Mouse (Mus musculus) R1 (cell line): ENCODE results near the gene Pafah1b2.

Source experiments
- DNase-seq: peaks from one replicate; pipeline ENCODE4 v3.0.0-alpha.2; 2018; ENCODE audit warnings: low read depth, low spot score

The Pafah1b2 gene

DNA sequence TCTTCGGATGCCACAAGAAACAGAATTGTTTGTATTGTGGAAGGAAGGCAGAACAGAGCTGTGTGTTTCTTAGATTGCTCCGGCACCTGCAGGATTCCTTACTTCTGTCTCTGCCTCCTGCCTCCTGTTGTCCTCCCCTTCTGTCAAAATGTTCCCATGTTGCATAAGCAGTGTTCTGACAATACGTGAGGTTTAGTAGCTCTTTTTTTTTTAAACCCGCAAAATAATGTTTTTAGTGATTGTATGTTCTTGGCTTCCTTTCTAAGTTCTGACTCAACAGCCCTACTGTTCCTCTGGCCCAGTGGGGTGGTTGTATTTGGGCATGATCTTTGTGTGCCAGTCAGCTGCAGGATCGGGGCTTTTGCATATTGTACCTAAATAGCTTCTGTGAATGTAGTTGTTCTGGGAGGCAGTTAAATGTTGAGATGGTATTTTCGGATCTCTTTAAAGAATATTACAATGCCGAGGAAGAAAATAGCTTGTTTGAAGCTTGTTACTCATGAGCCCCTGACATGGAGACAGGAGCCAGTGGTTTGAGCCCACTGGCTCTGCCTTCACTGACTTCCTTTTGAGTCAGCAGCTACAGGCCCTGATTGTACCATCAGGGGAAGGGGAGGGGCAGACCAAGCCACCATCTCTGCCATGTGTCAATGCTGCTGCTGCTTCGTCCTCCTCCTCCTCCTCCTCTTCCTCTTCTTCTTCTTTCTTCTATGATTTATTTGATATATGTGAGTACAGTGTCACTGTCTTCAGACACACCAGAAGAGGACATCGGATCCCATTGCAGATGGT, 13.8 kb upstream of the Pafah1b2 start:
- no peak for DNase-seq

DNA sequence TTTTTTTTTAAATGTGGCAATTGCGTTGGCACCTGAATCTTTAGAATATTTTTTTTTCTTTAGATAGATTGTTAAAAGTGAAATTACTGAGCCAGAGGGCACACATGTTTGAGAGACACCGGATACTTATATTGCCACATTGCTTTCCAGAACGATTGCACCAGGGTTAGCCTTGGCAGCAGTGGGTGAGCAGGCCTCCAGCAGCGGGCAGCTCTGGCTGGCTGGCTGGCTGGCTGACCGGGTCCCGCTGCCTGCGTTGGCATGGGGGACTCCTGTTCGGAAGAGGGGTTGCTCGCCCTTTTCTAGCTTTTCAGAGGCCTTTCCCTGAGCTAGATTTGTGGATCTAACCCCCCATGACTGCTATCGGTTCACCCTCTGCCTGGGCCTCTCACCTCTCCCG, 11.1 kb upstream of the Pafah1b2 start:
- DNase-seq = no peak

GRCm38 (mm10) chr9:46019975-46020374, 7.5 kb upstream of the Pafah1b2 start:
- no peak for DNase-seq

- no peak for DNase-seq
Measured at GRCm38 (mm10) chr9:46018316-46018715, 5.8 kb upstream of the Pafah1b2 start.

GRCm38 (mm10) chr9:46016417-46016816, 3.9 kb upstream of the Pafah1b2 start:
- DNase-seq = no peak

GRCm38 (mm10) chr9:46015831-46016230, 3.3 kb upstream of the Pafah1b2 start:
- DNase-seq = no peak

GRCm38 (mm10) chr9:46015081-46015551, 2.6 kb upstream of the Pafah1b2 start:
- no peak for DNase-seq

GRCm38 (mm10) chr9:46014251-46014681, 1.8 kb upstream of the Pafah1b2 start:
- DNase-seq = peak; percentile 78

GRCm38 (mm10) chr9:46013616-46014015, 1.1 kb upstream of the Pafah1b2 start:
- DNase-seq = no peak

DNA sequence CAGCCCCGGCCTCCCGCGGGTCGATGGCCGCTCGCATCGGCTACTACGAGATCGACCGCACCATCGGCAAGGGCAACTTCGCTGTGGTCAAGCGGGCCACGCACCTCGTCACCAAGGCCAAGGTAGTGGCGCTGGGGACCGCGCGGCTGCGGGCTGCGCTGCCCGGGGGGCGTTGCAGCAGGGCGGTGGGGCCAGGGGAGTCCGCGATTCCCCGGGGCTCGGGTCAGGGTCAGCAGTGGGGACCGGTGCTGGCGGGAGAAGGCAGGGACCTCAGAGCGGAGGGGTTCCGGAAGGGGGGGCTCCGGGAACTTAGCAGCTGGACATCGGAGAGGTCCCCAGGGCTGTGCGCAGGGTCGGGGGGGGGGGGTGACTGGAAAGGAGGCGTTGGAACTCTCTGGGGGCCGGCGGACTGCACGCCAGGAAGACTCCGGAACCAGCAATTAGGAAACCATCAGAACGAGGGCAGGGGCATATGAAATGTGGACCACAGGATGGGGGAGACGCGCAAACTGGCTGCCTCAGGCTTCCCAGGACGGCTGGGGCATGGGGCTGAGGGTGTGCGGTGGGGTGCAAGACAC, 608 bp upstream of the Pafah1b2 start:
- DNase-seq = peak; percentile 49

DNA sequence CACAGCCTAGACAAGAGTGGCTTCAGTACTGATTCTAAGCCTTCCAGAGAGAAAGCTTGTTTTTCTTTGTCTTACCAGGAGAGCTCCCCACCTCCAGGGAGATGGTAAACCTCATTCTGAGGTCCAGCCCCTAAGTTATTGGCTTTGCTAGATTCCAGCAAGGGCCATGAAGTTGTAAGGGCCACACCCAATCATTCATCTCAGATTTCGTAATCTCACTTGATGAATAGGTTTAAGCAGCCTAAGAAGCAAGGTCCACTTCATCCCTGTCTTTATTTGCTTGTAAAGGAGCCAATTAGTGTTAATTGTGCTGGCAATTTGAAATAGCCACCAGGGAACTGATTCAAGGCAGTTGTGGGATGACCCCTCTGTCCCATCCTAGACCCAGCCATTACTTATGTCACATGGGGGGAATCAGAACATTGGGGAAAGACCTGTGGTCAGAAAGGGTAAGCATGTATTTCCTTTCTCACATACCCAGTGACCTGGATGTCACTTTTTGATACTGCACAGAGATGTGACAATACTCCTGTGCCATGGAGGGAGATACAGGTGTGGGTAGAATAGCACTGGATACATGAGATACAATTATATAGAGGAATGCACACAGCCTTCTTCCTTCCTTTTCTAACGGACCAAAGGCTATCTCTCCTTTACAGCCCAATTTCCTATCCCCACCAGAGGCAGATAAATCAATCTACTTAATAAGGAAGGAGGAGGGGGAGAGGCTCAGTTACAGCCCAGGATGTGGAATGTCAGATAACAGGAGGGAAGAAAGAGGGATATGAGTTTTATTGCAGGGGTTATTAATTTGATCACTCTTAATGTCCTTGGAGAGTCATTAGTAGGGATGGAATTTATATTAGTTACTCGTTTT, 1.2 kb downstream of the Pafah1b2 start:
- no peak for DNase-seq

GRCm38 (mm10) chr9:46009669-46009983, 2.9 kb downstream of the Pafah1b2 start:
- peak; percentile 31 for DNase-seq

GRCm38 (mm10) chr9:46008931-46009668, 3.4 kb downstream of the Pafah1b2 start:
- DNase-seq = peak; percentile 68

GRCm38 (mm10) chr9:46006224-46006623, 6.3 kb downstream of the Pafah1b2 start:
- no peak for DNase-seq

DNA sequence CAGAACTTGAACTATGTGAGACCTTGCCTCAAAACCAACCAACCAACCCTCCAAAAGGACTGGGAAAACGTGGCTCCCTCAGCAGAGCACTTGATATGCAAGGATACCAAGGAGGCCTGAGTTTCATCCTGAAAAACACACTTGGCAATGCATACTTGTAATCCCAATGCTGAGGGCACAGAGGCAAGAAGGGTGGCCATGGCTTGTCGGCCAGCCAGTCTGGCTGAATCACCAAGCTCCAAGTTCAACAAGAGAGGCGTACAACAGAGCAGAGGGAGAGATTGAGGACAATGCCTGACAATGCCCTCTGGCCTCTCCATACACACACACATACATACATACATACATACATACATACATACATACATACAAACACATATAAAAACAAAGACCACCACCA, 8.0 kb downstream of the Pafah1b2 start:
- DNase-seq = no peak

DNA sequence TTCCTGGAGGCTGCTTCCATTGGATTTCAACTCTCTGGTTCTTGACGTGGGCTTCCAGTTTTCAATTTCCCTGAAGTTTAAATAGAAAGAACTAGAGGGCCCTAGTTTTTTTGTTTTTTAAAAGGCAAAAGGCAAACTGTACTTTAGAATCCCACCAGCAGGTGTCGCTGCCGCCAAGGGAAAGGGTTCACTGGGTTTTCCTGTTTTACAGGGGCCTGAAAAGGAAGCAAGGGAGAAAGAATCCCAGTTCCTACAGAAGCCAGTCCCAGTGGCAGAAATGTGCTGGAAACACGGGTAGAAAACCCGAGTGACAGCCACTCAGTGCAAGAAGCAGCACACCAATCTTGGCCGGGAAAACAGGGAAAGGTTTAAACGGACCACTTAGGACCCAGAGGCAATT, 8.8 kb downstream of the Pafah1b2 start:
- peak; percentile 71 for DNase-seq

GRCm38 (mm10) chr9:45999009-45999408, 13.5 kb downstream of the Pafah1b2 start:
- no peak for DNase-seq

DNA sequence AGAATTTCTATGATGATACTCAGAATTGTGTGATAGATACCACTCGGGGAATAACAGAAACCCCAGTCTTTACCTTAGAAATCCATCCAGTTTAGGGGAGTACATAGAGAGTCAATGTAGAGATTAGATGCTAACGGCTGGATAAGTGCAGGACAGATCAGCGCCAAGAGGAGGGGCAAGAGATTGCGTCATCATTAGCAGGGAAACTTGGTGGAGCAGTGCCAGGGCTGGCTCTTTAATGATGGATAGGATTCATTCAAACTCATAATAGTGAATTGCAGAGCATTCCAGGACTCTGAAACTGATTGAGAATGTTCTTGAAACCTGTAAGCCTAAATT, 27.3 kb downstream of the Pafah1b2 start:
- peak; percentile 69 for DNase-seq

DNA sequence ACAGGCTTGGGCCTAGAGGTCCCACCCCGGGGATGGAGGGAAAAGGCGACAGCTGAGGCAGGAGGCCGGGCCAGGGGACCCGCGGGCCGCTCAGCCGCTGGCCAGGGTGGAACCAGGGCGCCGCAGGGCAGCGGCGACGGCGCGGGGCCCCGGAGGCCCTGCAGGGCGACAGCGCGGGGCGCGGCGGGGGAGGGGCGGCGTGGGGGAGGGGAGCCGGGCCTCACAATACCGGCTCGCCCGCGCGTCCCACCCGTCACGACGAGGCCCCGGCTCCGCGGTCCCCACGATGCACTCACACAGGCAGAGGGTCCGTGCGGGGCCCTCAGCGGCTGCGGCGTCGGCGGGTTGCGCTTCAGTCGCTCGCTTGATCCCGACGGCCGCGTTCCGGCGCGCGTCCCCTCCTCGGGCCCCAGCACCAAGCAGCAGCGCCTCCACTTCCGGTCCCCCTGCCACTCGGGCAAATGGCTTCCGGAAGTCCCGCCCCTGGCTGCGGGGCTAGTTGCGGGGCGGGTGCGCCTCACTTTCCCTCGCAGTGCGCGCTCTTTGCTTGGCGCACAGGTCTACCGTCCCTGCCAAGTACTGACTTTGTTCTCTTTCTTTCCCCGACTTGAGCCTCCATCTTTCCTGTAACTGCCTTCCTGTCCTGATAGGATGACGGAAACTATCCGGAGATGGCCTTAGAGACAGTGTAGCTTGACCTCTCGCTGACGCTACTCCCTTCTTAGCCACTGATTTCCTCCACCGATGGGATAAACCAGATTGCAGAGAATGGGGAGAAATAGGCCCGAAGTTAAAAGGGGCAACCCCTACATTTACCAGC, 27.9 kb downstream of the Pafah1b2 start:
- peak; percentile 92 for DNase-seq

- DNase-seq = peak; percentile 29
Measured at GRCm38 (mm10) chr9:45983676-45984408, 28.6 kb downstream of the Pafah1b2 start.
